Mouse (Mus musculus): ENCODE results near the gene Rnf216.

DNA sequence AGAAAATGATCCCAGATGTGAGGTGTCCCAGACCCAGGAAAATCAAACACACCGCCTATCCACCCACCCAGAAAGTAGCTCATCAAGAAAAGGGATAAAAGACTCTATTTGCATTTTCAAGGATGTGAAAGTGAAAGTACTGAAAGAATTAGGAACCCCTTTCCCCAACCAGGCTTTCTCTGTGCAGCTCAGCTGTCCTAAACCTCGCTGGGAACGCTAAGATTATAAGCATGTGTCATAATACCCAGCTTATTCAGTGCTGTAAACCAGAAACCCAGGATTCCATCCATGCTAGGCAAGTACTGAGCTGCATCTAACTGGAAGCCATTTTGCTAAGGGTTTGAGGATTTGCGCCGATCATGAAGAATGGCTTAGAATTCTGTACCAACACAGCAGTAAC lies 62.5 kb downstream of the Rnf216 start:
- TF ChIP-seq CTCF (IDR thresholded peaks at IDR 0.05; ENCODE audit: control insufficient read depth, insufficient read depth, insufficient replicate concordance, low read depth, low read length) (no peak), POLR2A (IDR thresholded peaks at IDR 0.05; ENCODE audit: control insufficient read depth, low read depth, low read length) (no peak)
